Mouse (Mus musculus) G1E (cell line): ENCODE data around the gene Btd. TPM values are rescaled to one million over a fixed set of nuclear protein-coding genes. Genes with fewer than 3 reads are reported as not detected.

Source experiments
- ATAC-seq: 2 replicates; pipeline ENCODE4 v1.8.0; 2016; ENCODE audit warnings: mild to moderate bottlenecking; ENCODE audit not compliant: insufficient number of reproducible peaks, poor library complexity, low FRiP score, severe bottlenecking; ENCODE audit errors: extremely low read depth
- DNase-seq: peaks from one replicate; pipeline ENCODE4 v3.0.0; 2012; ENCODE audit warnings: low spot score
- H3K27me3 ChIP-seq: 2 replicates; pipeline ENCODE4 v1.6.1; 2012; ENCODE audit warnings: mild to moderate bottlenecking, low read length, inconsistent platforms; ENCODE audit not compliant: insufficient read depth
- H3K36me3 ChIP-seq: replicated peaks from 2 replicates; pipeline ENCODE3; 2012; ENCODE audit warnings: mild to moderate bottlenecking, inconsistent platforms
- H3K4me1 ChIP-seq: 2 replicates; pipeline ENCODE4 v1.6.1; 2012; ENCODE audit warnings: low read depth, low read length, inconsistent platforms, mixed read lengths; ENCODE audit not compliant: insufficient read depth
- H3K4me3 ChIP-seq: 2 replicates; pipeline ENCODE4 v1.5.1; 2012; ENCODE audit warnings: low read depth, mild to moderate bottlenecking, inconsistent platforms, low read length, moderate library complexity, mixed read lengths
- H3K9me3 ChIP-seq: replicated peaks from 2 replicates; pipeline ENCODE4 v1.6.1; 2012; ENCODE audit warnings: inconsistent platforms
- CTCF ChIP-seq: IDR thresholded peaks from 2 replicates; pipeline ENCODE4 v1.5.1; 2012; ENCODE audit warnings: low read depth, low read length, inconsistent platforms, mixed read lengths
- GATA1 ChIP-seq: IDR thresholded peaks from 2 replicates; pipeline ENCODE4 v1.6.1; 2012; ENCODE audit warnings: borderline replicate concordance, low read length, inconsistent platforms, mixed read lengths
- GATA2 ChIP-seq: IDR thresholded peaks from 2 replicates; pipeline ENCODE4 v1.6.1; 2012; ENCODE audit warnings: low read depth, low read length, inconsistent platforms, borderline replicate concordance
- POLR2AphosphoS5 ChIP-seq: IDR thresholded peaks from 2 replicates; pipeline ENCODE4 v1.6.1; 2012; ENCODE audit warnings: low read depth, low read length, inconsistent platforms; ENCODE audit not compliant: insufficient replicate concordance
- TAL1 ChIP-seq: conservative IDR thresholded peaks from 2 replicates; pipeline ENCODE4 v1.6.1; 2012; ENCODE audit warnings: low read depth, low read length, inconsistent platforms, mixed read lengths
- polyA plus RNA-seq: library from polyadenylated mRNA; stranded (reverse); fragments of >175 nt; gene quantifications from 2 replicates; pipeline ENCODE4 v1.2.3, GENCODE M21; 2012
- total RNA-seq, 2 experiments: library from RNA; stranded (forward) in 1 of 2; stranded (reverse) in 1 of 2; fragments of 200-1000 nt in 1 of 2; fragments of >200 nt in 1 of 2; fragmentation: Nextera tagmentation in 1 of 2; gene quantifications; 2 replicates each; pipeline ENCODE4 v1.2.3; 2014 to 2017

Btd gene
- total and polyA plus RNA-seq, 3 experiments: 4.2 to 17.1 (median 14.7) TPM

- TF ChIP-seq TAL1: no peak
- TF ChIP-seq GATA2: no peak
- no peak for TF ChIP-seq GATA1
- TF ChIP-seq CTCF: no peak
- TF ChIP-seq POLR2AphosphoS5: no peak
- H3K4me1 ChIP-seq: peaks cover 73% of the 10 kb centered on the region
- ATAC-seq (no peak), DNase-seq (no peak)
- H3K4me3 ChIP-seq: no peak overlapping the region
- H3K9me3 ChIP-seq: peaks cover 8% of the 10 kb centered on the region
- H3K27me3 ChIP-seq: no peaks in the 10 kb centered on the region
- peaks cover 44% of the 10 kb centered on the region for H3K36me3 ChIP-seq
Observed at GRCm38 (mm10) chr14:31658126-31658680, 17.4 kb downstream of the Btd start.

DNA sequence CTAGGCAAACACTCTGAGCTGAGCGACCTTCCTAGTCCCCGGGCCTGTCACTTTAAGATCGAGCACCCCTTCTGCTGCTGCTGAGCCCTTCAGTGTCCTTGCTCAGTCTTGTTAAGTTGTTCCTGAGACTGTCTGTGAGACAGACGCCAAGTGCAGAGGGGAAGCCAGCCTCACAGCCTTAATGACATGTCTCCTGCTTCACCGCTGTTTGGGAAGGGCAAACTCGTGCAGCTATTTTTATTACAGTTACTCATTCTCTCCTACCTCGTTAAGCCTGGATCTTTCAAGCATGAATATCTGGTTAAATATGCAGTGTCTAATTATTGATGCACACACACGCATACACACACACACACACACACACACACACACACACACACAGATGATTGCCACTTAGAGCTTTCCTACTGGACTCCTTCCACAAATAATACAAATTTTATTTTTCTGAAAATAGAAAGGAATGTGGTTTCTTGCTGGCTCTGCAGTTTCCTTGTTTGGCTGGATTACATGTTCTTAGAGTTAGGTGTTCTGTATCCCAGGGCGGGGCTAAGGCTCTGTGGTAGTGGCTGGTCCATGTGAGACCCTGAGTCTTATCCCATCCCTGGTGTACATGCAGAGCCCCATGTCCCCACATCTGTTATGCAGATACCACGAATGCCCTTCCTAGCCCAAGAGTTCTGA lies 18.8 kb downstream of the Btd start:
- Histone ChIP-seq H3K9me3 (no peaks in the 10 kb centered on the region), H3K4me3 (no peak overlapping the region), H3K36me3 (peaks cover 44% of the 10 kb centered on the region), H3K27me3 (no peaks in the 10 kb centered on the region), H3K4me1 (peaks cover 75% of the 10 kb centered on the region)
- no peak for TF ChIP-seq CTCF
- TF ChIP-seq GATA1: no peak
- no peak for TF ChIP-seq POLR2AphosphoS5
- TF ChIP-seq GATA2: no peak
- TF ChIP-seq TAL1: no peak
- no peak for DNase-seq
- ATAC-seq: no peak

- Histone ChIP-seq H3K4me3 (no peak overlapping the region), H3K27me3 (no peaks in the 10 kb centered on the region), H3K4me1 (peaks cover 75% of the 10 kb centered on the region), H3K36me3 (peaks cover 43% of the 10 kb centered on the region), H3K9me3 (no peaks in the 10 kb centered on the region)
- TF ChIP-seq TAL1: no peak
- TF ChIP-seq CTCF: no peak
- TF ChIP-seq GATA2: no peak
- no peak for TF ChIP-seq GATA1
- TF ChIP-seq POLR2AphosphoS5: no peak
- DNase-seq: no peak
- no peak for ATAC-seq
Observed at GRCm38 (mm10) chr14:31660312-31661093, 19.7 kb downstream of the Btd start.

- Histone ChIP-seq H3K36me3 (peaks cover 51% of the 10 kb centered on the region), H3K4me1 (peaks cover 70% of the 10 kb centered on the region), H3K27me3 (no peaks in the 10 kb centered on the region), H3K4me3 (no peak overlapping the region), H3K9me3 (no peaks in the 10 kb centered on the region; the same call in 1 of the 2 replicates)
- TF ChIP-seq TAL1: no peak
- no peak for TF ChIP-seq CTCF
- no peak for TF ChIP-seq GATA1
- no peak for TF ChIP-seq GATA2
- no peak for TF ChIP-seq POLR2AphosphoS5
- DNase-seq: no peak
- no peak for ATAC-seq
Observed at GRCm38 (mm10) chr14:31661671-31662554, 21.1 kb downstream of the Btd start.

DNA sequence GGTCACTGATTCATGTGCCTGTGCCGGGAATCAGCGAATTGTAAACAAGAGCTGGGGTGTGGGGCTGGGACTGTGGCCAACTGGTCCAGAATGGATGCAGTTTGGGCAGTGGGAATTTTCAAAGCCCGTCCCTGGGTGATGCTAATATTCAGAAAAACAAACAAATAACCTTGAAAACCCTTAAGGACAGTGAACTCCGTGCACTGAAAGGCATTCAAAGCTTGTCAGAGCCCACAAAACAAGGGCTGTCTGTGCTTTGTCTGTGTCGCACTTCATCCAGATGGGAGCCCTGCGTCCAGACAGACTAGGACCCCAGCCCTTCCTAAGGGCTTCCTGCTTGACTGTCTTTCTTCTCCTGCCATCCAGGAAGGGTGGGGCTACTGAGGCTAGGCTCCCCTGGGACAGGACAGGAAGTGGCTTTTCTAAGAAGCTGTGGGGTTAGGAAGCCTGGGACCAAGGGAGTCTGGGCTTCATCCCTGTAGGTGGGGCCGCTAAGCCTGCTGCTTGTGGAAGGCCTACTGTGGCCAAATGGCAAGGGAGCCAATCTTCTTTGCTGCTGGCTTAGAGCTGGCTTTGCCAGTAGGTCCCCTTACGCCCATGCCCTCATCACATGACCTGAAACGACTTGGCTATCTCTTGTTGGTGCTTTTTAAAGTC lies 21.9 kb downstream of the Btd start:
- Histone ChIP-seq H3K9me3 (no peaks in the 10 kb centered on the region; the same call in 1 of the 2 replicates), H3K4me1 (peaks cover 65% of the 10 kb centered on the region), H3K4me3 (no peak overlapping the region; the same call in 1 of the 2 replicates), H3K36me3 (peaks cover 57% of the 10 kb centered on the region), H3K27me3 (no peaks in the 10 kb centered on the region)
- no peak for TF ChIP-seq TAL1
- no peak for TF ChIP-seq POLR2AphosphoS5
- TF ChIP-seq CTCF: no peak
- no peak for TF ChIP-seq GATA2
- TF ChIP-seq GATA1: no peak
- ATAC-seq (no peak), DNase-seq (no peak)
